Mouse (Mus musculus): ENCODE data around the gene Cdc45.
"Not testable (repeated sequence)": the region's sequence is repeated elsewhere in the genome, so short reads cannot be mapped to it uniquely, and the experiment has no call there.

Gene Cdc45

DNA sequence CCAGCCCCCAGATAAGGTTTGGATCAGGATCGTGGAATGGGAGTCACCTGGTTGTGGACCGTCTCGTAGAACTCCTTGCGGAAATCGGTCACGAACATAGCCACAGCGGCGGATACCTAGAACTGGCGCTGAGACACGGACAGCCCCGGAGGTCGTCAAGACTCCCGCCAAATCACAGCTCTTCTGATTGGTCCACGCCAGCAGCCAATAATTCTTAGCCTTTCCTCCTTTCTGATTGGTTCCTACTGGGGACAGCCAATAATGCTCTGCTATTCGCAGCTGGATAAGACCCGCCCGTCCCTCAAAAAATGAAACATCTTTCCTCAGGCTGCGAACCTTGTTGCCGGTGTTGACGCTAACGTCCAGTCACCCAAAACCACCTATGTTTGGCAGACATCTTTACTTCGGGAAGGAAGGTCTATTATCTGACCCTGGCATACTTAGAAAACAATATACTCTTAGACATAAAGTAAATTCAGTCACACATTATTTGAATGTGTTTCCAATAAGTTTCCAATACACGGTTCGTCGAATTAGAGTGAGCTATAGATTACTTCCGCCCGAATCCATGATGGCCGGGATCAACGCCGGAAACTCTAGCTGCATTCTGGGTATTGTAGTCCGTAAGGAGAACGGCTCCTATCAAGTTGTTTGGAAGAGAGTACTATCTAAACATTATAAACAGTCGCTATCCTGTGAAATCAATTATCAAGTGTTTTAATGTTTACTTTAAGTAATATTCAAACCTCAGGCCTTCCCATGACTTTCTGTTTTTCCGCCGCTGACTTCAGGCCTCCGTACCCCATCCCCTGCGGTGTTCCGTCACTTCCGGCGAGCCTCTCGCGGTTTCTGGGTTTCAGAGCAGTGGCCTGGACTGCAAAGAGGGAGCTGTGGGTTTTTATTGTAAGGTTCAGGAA is at the start of gene Cdc45, which contains the start of gene Ufd1:
Gene Cdc45, minus strand, starts transcription at position 520 of the 917 bp plus-strand sequence.
Gene Ufd1, plus strand, starts transcription at position 312 of the 917 bp plus-strand sequence.
- peak; percentile 94 for DNase-seq (ENCODE audit: low read depth)

DNA sequence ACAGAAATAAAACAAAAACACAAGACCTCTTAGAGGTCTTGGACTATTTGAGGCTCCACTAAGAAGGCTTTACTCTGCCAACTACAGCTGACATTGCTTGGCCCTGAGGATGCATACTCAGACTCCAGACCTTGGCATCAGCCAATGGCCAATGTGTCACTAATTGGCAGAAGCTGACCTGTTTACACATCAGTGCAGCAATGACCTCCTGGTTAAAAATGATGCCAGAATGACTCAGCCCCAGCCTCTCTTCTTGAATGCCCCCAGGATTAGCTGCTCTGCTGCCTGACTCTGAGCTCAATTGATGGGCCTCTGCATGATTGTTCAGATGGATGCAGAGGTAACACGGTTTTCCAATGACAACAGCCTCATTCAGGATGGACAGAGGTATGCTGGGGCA is 48.4 kb upstream of the Cdc45 start:
- peak; percentile 94 for DNase-seq (ENCODE audit: low read depth)

DNA sequence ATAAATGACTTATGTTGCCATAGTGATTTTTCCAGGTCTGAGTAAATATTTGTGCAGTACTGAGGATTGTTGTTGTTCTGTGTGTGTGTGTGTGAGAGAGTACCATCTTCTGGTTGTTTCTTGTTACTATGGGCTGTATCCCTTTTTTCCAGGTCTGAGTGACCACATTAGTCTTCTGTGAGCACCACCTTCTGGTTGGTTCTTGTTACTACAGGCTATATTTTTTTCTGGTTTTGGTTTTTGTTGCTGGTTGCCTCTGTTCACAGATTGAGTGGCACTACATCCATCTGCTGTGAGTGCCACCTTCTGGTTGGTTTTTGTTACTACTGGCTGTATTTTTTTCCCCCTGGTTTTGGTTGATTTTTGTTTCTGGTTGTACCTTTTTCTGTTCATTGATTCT is 46.8 kb upstream of the Cdc45 start:
- DNase-seq (ENCODE audit: low read depth), result peak; percentile 55

DNA sequence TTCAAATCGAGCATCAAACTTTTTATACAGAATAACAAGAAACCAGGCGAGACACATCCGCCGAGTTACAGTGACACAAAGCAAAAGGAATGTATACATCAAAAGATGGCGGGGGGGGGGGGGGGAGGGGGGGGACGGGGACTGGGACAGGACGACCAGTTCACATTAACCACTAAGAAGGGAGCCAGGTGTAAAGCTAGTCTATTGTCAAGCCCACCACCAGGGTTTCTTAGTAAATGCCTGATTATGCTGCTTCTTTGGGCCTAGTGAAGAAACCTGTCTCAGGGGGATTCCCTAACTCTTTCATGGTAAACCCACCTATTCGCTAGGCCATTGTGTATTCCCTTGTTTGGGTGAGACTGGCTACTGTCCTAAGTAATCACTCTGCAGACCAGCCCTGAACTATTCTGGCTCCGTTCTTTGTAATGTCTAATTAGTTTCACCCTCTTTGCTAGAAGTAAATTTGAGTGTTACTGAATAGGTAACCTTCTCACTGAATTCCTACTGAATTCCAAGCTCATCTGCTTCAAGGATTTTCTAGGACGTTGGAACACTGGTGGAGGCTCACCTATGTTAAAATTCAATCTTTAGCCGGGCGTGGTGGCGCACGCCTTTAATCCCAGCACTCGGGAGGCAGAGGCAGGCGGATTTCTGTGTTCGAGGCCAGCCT is 37.9 kb upstream of the Cdc45 start:
- DNase-seq (ENCODE audit: low read depth), result not testable (repeated sequence)

DNA sequence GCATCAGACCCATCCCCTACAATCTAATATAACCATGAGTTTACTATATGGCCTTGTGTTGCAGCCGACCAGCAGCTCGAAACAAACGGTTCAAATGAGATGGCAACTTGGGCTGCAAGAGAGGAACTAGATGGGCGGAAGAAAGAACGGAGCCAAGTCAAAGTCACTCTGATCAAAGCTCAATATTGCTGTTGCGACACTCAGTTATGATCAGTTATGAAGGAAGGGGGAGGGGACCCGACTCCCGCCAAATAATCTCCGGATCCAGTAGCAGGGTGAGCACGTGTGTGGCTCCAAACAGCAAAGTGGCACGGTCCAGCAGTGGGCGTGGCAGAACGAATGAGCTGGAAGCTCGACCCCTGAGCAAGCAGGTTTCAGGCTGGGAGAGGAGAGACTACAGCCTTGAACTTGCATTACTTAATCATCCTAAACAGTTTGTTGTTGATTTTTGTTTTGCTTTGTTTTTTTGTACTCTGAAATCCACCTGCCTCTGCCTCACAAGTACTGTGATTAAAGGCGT is 34.6 kb upstream of the Cdc45 start:
- DNase-seq (ENCODE audit: low read depth), result no peak

DNA sequence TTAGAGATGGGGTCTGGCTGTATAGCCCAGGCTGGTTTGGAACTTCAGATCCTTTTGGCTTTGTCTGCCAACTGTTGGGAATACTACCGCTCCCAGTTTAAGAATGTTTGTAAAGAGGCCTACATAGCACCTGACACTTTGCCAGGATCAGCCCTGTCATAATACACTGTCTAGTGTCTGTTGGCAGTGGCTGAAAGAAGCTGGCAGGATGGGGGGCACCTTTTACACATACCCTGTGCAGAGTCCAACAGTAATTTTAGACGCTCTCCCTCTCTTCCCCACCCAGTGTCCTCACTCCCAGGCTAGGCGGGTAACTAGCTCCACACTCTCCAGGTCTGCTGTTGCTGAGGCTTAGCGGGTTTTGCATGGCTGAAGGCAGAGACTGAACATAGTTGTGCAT is 26.6 kb upstream of the Cdc45 start:
- DNase-seq (ENCODE audit: low read depth), result no peak

DNA sequence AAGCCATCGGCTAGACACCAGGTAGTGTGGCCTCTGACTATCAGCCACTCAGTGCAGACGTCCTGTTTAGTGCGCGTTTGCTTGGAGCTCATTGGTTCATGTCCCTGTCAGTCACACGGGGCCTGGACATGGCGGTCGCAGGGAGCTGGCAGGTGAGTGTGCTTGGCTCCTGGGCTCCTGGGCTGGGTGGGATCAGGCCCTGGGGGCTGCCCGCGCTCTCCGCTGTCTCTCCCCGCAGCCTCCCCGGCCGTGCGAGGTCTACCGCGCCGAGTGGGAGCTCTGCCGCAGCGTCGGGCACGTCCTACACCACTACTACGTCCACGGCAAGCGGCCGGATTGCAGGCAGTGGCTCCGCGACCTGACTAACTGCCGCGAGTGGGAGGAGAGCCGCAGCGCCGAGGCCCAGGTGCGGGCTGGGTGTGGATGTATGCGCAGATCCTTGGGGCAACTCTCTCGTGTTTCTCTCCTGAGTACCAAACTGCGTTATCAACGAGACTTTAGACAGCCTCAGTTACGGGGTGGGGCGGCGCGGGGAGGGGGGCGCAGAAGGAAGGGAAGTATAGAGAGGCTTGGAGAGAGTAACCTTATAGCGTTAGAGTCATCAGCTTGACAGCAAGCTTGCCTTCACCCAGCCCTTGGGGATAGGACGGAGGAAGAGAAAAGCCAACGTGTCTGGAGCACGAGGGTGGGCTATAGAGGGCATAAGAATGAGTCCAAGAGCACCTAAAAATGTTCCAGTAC is 24.9 kb upstream of the Cdc45 start, which contains the start of the genes 2510002D24Rik and Gm28539:
Gene 2510002D24Rik, plus strand, starts transcription at position 111 of the 741 bp plus-strand sequence.
Gene Gm28539, plus strand, starts transcription at position 117 of the 741 bp plus-strand sequence.
- peak; percentile 93 for DNase-seq (ENCODE audit: low read depth)

DNA sequence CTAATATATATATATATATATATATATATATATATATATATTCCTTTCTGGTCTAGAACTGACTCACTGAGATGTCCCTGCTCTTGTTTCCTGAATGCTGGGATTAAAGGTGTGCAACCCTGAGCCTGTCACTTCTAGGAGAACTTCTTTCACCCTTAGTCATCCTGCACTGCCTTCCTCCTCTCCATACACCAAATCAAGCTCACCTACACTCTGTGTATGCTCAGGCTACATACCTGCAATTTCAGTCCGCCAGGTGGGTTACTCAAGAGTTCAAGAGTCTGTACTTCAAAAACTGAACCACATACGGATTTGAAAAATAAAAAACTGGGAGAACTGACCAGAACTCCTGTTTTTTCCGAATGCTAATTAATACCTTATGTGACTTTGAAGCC is 24.3 kb upstream of the Cdc45 start:
- no peak for DNase-seq (ENCODE audit: low read depth)

DNA sequence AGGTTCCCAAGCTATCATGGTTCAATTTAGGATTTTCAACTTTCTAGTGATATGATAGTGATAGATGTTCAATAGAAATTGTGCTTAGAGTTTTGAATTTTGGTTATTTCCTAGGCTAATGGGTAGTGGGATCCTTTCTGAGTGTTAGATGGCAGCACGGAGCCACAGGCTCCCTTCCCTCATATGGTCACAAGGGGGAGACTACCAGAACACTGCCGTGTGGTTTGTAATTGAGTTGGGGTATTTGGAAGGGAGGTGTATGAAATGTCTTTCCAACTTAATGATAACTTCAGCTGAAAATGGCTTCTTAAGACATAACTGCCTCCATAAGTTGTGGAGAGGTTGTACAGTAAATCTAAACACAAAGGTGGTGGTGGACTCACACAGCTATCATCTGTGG is 21.7 kb upstream of the Cdc45 start:
- no peak for DNase-seq (ENCODE audit: low read depth)

DNA sequence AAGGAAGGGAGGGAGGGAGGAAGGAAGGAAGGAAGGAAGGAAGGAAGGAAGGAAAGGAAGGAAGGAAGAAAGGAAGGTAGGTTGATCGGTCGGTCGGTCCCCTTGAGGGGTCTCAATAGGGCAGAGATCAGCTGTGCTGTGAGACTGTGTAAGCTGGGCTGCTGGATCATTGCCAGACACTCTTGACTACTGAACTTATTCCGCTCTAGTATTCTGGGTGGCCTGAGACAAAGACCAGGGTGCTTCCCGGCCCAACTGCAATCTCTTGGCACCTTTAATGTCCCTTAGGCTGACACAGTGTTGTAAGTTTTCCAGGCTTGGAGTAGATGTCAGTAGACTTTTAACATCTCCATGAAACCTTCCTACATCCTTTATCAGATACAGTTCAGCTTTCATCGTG is 17.3 kb upstream of the Cdc45 start:
- no peak for DNase-seq (ENCODE audit: low read depth)

DNA sequence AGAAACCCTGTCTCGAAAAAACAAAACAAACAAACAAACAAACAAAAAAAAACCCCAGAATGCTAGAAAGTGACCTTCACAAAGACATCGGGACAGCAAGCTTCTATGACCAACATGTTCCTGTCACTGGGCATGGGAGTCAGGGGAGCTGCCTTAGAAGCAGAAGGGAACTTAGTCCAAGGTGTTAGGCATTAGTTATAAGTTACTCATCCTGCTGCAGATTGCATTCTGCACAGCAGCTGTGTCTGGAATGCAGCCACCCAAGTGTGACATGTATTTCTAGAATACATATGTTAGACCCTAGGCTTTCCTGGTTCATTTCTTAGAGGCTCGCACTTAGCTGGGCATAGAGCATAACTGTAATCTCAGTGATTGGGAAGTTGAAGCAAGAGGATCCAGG is 16.8 kb upstream of the Cdc45 start:
- DNase-seq (ENCODE audit: low read depth), result no peak

DNA sequence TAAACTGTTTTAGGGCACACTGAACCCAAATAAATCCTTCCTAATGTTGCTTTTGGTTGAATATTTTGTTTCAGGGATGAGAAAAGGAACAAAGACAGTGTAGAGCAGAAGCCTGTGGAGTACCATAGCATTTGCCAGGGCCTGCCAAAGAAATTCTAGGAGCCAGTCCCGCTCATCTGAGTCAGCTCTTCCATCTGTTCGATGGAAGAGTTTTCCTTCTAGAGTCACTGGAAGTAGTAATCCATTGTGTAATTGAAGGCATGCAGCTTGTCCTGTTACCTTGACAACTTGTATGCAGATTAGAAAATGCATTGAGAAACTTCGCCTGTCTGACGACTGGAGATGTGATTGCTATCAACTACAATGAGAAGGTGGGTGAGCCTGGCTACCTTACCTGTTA is 11.1 kb upstream of the Cdc45 start:
- no peak for DNase-seq (ENCODE audit: low read depth)

DNA sequence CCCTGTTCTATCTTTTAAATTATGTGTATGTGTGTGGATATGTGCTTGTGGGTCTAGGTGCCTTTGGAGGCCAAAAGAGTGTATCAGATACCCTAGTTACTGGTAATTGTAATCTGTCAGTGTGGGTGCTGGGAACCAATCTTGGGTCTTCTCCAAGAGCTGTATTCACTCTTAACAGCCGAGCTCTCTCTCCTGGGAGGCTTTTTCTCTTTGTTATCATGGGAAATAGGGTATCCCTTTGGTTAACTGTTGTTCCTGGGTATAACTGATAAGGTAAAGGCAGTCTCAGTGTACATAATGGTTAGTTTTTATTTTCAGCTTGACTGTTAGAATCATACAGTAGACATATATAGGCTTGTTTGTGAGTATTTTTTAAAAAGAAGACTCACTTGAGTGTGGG is 10.6 kb upstream of the Cdc45 start:
- no peak for DNase-seq (ENCODE audit: low read depth)

DNA sequence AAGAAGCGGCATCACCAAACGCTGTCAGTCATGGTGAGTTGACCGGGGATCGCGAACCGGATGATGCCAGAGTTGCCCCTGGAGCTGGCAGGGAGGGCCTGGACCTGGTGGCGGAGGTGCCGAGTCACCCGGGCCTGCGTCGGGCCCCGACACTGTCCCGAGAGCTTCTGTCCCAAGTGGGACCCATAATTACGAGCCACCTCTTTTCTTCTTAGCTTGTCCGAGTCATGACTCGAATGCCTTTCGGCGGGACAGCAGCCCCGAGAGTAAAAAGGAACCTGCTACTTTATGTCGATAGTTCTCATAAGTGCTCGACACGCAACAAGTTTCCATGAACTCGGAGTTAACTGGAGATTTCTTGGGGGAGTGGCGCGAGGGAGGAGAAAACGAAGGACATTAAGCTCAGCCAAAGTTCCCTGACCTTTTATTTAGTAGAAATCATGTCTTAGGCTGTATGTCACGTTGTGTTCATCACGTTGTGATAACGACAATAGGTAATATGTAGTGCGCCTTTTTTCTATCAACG is 661 bp upstream of the Cdc45 start:
- DNase-seq (ENCODE audit: low read depth), result no peak

DNA sequence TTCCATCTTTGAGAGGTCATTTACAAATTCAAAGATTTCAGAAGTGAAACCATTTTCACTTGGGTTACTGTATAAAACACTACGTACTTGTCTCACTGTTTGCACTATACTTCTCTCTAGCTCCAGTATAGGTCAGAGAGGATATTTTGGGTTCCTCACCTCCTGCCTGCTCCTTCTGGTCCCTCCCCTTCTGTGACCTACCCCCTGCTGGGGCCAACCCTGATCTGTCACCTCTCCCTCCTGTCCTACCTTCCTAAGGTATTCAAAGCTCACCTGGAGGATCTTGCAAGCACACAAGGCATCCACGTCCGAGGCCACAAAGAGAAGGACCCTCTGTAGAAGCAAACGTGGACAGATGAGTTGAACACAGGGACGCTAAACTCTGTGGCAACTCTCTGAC is 755 bp downstream of the Cdc45 start:
- DNase-seq (ENCODE audit: low read depth), result no peak

DNA sequence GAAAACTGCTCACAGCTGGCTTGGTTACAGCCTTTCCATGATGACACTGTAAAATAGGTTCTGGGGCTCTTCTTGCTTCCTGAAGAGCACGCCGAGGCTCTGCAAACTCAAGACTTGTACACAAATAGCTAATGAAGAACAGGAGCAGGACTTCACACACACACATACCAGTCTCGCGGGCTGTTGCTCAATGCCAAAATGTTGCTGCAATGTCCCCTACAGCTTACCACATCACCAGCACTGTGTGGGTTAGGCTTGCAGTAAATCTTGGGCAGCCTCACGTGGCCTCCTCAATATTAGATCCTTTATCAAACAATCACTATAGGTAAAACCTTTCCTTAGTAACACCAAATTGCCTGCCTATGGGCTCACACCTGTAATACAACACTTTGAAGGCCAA is 2.8 kb downstream of the Cdc45 start:
- peak; percentile 15 for DNase-seq (ENCODE audit: low read depth)

DNA sequence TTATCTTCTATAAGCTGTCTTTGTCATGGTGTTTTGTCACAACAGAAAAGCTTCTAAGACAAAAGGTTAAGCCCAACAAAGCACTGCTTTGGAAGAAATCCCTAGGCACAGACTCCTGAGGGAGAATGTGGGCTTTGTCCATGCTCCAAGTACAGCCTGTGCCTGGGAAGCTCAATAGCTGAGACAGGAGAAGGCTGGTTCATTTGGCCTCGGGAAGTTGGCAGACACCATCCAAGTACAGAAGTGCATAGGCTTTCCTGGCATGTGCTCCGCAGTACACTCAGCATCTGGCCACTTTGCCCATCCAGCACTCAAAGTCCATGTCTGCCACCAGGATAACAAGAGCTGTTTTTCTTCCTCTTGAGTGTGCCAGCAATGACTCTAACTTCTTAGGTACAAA is 6.0 kb downstream of the Cdc45 start:
- DNase-seq (ENCODE audit: low read depth), result no peak

DNA sequence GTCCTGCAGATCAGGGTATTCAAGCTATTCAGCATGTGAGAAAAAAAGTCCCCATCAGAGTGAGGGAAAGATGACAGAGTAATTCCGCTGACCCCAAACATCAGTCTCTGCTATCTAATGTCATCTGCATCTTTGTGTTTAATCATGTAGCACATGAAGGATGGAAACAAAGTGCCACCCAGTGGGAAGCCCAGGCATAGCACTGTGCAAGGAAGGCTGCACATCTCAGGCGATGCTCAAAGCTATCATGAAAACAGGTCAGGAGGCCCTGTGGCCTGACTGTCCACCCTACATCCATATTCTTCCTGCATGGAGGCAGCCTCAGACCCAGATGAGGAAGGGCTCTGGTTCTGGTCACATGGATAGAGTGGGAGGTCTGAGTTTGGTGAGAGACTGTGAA is 12.9 kb downstream of the Cdc45 start:
- peak; percentile 82 for DNase-seq (ENCODE audit: low read depth)

DNA sequence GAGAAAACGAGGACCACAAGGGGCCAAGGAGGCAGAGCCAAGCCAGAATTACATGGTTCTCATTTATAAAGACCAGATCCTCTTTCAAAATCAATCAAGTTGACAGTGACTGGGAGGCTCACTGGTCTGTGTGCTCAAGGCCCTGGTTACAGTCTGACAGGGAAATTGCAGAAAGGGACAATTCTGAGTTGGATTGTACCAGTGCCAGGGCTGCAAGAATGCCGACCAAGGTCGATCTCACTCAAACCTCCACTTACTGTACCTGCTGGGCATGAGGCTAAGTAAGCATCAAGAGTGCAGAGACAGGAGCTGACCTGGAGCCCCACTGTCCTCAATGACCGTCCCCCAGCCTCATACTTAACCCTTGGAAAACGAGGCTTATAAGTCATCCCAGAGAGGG is 13.6 kb downstream of the Cdc45 start:
- no peak for DNase-seq (ENCODE audit: low read depth)

DNA sequence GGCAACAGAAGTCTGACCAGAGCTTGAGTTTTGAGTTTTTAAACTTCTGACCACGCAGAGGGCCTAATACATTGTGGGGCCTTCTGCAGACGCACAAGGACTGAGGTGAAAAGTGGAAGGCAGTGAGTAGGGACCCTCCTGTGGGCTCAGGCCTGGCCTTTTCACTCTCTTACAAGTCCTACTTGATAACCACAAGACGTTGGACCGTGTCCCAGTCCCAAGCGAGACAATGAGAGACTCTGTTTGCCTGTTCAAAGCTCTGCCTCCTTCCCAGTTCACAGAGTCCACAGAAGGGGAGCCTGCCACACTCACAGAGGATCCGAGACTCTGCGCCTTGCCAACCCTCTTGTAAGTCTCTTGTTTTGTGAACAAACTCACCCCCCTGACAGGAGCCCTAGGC is 15.1 kb downstream of the Cdc45 start:
- DNase-seq (ENCODE audit: low read depth), result peak; percentile 76

DNA sequence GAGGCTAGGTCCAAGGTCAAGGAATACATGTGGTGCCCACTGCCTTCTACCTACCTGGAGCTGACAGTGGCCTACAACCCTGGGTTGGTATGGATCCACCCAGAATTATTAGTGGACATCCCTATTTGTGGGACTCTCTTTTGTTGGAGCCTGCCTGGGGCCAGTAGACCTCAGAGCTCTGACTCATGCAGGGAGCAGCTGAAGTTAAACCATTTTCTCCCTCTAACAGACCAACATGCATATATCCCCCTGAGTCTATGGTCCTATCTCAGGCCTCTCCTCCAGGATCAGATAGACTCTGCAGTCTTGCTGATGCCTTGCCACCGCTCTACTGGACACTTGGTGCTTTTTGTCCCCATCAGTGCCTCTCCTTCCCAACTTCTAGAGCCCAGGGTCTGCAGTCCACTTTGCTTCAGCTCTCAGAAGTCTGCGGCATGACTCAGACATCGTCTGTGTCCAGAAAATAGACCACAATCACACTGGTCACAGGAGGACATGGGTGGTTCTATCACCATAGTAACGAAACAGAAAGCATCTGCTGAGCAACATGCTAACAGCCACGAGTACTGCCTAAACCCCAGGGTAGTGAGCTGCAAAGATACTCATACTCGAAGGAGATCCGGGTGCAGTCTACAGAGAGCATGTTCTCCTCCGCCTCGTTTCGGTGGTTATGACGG is 16.4 kb downstream of the Cdc45 start:
- peak; percentile 85 for DNase-seq (ENCODE audit: low read depth)
